Mouse (Mus musculus) heart, embryonic 13.5 days (tissue): ENCODE data around the gene Utp11. TPM values are rescaled to one million over a fixed set of nuclear protein-coding genes. Genes with fewer than 3 reads are reported as not detected.

Experiments used
- ATAC-seq: fragments of 200-750 bp; cut with Nextera tagmentation; 2 replicates; pipeline ENCODE4 v1.8.0; 2017; ENCODE audit warnings: moderate TSS enrichment; ENCODE audit not compliant: insufficient number of reproducible peaks, low FRiP score, low TSS enrichment; ENCODE audit errors: extremely low read depth
- H3K27ac ChIP-seq: fragments of 300-500 bp; sonication (generic); replicated peaks from 2 replicates; pipeline ENCODE4 v1.5.1; 2015; ENCODE audit warnings: moderate library complexity, mild to moderate bottlenecking, inconsistent platforms
- H3K27me3 ChIP-seq: fragments of 300-500 bp; sonication (generic); replicated peaks from 2 replicates; pipeline ENCODE4 v1.6.1; 2015; ENCODE audit warnings: mild to moderate bottlenecking, inconsistent platforms
- H3K36me3 ChIP-seq: fragments of 300-500 bp; sonication (generic); 2 replicates; pipeline ENCODE4 v1.6.1; 2015; ENCODE audit warnings: mild to moderate bottlenecking, inconsistent platforms
- H3K4me1 ChIP-seq: fragments of 300-500 bp; sonication (generic); 2 replicates; pipeline ENCODE4 v1.6.1; 2015; ENCODE audit warnings: inconsistent platforms
- H3K4me2 ChIP-seq: fragments of 300-500 bp; sonication (generic); 2 replicates; pipeline ENCODE4 v1.6.1; 2015; ENCODE audit warnings: inconsistent platforms, mild to moderate bottlenecking, moderate library complexity
- H3K4me3 ChIP-seq: fragments of 300-500 bp; sonication (generic); 2 replicates; pipeline ENCODE4 v1.5.1; 2015; ENCODE audit warnings: moderate library complexity, mild to moderate bottlenecking, inconsistent platforms
- H3K9ac ChIP-seq: fragments of 300-500 bp; sonication (generic); 2 replicates; pipeline ENCODE4 v1.6.1; 2015; ENCODE audit warnings: inconsistent platforms, mild to moderate bottlenecking, moderate library complexity
- H3K9me3 ChIP-seq: fragments of 300-500 bp; sonication (generic); 2 replicates; pipeline ENCODE4 v1.6.1; 2016; ENCODE audit warnings: inconsistent platforms
- WGBS: fragments of 180-500 bp; shearing (Covaris S2); methylation state at CpG from one replicate; pipeline ENCODE4 v1.1.7; 2015; ENCODE audit warnings: mixed read lengths; 5-methylcytosine and 5-hydroxymethylcytosine counted together
- microRNA counts: library from miRNA; unstranded; fragments of <30 nt; microRNA quantifications from one replicate; lab custom pipeline; 2016
- microRNA-seq: library from miRNA; unstranded; fragments of <30 nt; microRNA quantifications from one replicate; pipeline ENCODE4, GENCODE M21; 2016
- polyA plus RNA-seq: library from polyadenylated mRNA; unstranded; fragments of >200 nt; fragmentation: Nextera tagmentation; extraction: Ambion mirVana; gene quantifications from 2 replicates; pipeline ENCODE4 v1.2.1, GENCODE M21; 2015

The Utp11 gene
- polyA plus RNA-seq, 1 experiment from 2014 or later: 48.9 TPM

DNA sequence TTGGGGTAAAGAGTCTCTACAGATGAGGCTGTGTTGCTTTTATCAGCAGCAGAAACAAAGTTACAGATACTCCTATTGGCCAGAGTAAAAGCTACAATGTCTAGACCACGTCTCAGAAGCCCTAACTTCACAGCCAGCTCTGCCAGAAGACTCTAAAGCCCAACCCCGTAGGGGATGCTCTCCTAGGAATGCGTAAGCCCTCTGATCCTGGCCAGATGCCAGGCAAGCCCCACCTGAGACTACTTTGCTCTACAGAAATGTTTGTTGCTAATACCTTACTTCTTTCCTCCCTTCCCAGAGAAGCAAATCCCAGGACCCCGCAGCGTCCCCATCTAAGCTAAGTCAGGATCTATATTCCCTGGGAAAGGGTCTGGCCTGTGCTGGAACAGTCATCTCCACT lies 45.5 kb downstream of the Utp11 start:
- H3K9ac ChIP-seq: no peak overlapping the region
- ATAC-seq: no peak
- no peak overlapping the region for H3K27ac ChIP-seq
- H3K9me3 ChIP-seq: no peaks in the 10 kb centered on the region
- 36% methylated on average over 5 of the region's 5 CpGs for WGBS
- H3K36me3 ChIP-seq: no peaks in the 10 kb centered on the region
- H3K4me1 ChIP-seq: peaks cover 43% of the 10 kb centered on the region
- H3K4me2 ChIP-seq: no peak overlapping the region
- H3K27me3 ChIP-seq: peaks cover 33% of the 10 kb centered on the region
- no peak overlapping the region for H3K4me3 ChIP-seq

- peak overlapping the region; percentile 62 for H3K27ac ChIP-seq
These were observed 46.8 kb downstream of the Utp11 start for GRCm38 (mm10) chr4:124646591-124646990.

GRCm38 (mm10) chr4:124644974-124645433 lies 48.4 kb downstream of the Utp11 start:
- Histone ChIP-seq H3K4me2 (no peak overlapping the region), H3K9ac (peak overlapping the region; percentile 3; the same call in 1 of the 2 replicates), H3K9me3 (no peaks in the 10 kb centered on the region), H3K36me3 (no peaks in the 10 kb centered on the region), H3K27me3 (peaks cover 31% of the 10 kb centered on the region), H3K27ac (no peak overlapping the region), H3K4me1 (peaks cover 38% of the 10 kb centered on the region), H3K4me3 (no peak overlapping the region)
- 13% methylated on average over 3 of the region's 3 CpGs for WGBS
- ATAC-seq: peak; percentile 23; the same call in 1 of the 2 replicates

More at GRCm38 (mm10) chr4:124646591-124646990, 46.8 kb downstream of the Utp11 start:
- ATAC-seq: no peak
- Histone ChIP-seq H3K9me3 (no peaks in the 10 kb centered on the region), H3K4me3 (peak overlapping the region; percentile 29), H3K9ac (peak overlapping the region; percentile 69), H3K4me1 (peaks cover 35% of the 10 kb centered on the region), H3K27me3 (peaks cover 32% of the 10 kb centered on the region), H3K36me3 (no peaks in the 10 kb centered on the region), H3K4me2 (peak overlapping the region; percentile 61)
- WGBS: 10% methylated on average over 8 of the region's 8 CpGs

DNA sequence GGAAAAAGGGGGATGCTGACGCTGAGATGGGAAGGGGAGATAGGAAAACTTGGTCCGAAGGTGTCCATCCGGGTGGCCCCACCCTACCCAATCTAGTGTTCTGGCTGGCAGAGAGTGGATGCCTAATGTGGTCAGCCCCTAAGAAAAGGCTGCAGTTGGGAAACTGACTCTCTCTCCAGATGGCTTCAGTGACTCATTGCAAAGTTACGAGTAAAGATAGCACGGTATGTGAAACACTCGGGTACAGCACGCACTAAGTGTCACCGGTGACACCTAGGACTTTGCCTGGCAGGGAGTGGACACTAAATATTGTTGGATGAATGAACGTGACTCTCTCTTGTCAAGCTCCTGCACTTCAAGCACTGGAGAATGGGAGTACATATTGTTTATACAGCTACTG lies 49.5 kb downstream of the Utp11 start:
- Histone ChIP-seq H3K36me3 (no peaks in the 10 kb centered on the region), H3K4me2 (no peak overlapping the region), H3K9ac (no peak overlapping the region), H3K27me3 (peaks cover 32% of the 10 kb centered on the region), H3K4me3 (no peak overlapping the region), H3K4me1 (peaks cover 49% of the 10 kb centered on the region), H3K27ac (no peak overlapping the region), H3K9me3 (no peaks in the 10 kb centered on the region)
- no peak for ATAC-seq
- WGBS: 53% methylated on average over 9 of the region's 9 CpGs

- Histone ChIP-seq H3K27ac (no peak overlapping the region), H3K4me2 (peak overlapping the region; percentile 58), H3K27me3 (peaks cover 71% of the 10 kb centered on the region), H3K9ac (peak overlapping the region; percentile 56), H3K9me3 (no peaks in the 10 kb centered on the region), H3K4me3 (0 out of 2 replicates have a peak overlapping the region, but pooled peaks have one; percentile 9), H3K36me3 (no peaks in the 10 kb centered on the region), H3K4me1 (peaks cover 21% of the 10 kb centered on the region)
- WGBS: 11% methylated on average over 12 of the region's 12 CpGs
- ATAC-seq: no peak
These were observed 53.7 kb downstream of the Utp11 start for GRCm38 (mm10) chr4:124639715-124640114.

GRCm38 (mm10) chr4:124633281-124633680 lies 60.1 kb downstream of the Utp11 start:
- Histone ChIP-seq H3K4me2 (no peak overlapping the region), H3K9me3 (no peaks in the 10 kb centered on the region), H3K36me3 (no peaks in the 10 kb centered on the region), H3K9ac (no peak overlapping the region), H3K4me1 (no peaks in the 10 kb centered on the region), H3K4me3 (no peak overlapping the region), H3K27me3 (peaks cover 55% of the 10 kb centered on the region), H3K27ac (no peak overlapping the region)
- no peak for ATAC-seq
- WGBS: 2% methylated on average over 9 of the region's 9 CpGs

DNA sequence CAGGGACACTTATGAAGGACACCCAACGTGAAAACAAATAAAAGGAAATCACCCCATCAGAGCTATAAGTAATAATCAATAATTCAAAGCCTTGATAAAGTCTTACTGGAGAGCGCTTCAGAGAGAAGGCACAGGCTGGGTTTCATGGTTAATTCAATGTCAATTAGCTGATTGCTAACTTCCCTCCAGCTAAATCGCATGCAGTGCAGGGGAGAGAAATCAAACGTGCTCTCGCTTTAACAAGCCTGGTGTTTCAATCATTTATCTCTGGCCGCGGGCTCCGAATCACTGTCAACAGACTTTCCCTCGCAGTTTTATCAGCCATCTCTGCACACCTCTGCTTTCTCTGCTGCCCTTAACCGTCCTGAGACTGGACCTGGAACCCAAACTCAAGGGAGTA lies 60.5 kb downstream of the Utp11 start:
- Histone ChIP-seq H3K27me3 (peaks cover 51% of the 10 kb centered on the region), H3K9ac (no peak overlapping the region), H3K9me3 (no peaks in the 10 kb centered on the region), H3K4me1 (no peaks in the 10 kb centered on the region), H3K27ac (no peak overlapping the region), H3K4me3 (no peak overlapping the region), H3K4me2 (no peak overlapping the region), H3K36me3 (no peaks in the 10 kb centered on the region)
- 63% methylated on average over 10 of the region's 10 CpGs for WGBS
- ATAC-seq: no peak

GRCm38 (mm10) chr4:124631456-124631855 lies 61.9 kb downstream of the Utp11 start:
- no peak overlapping the region for H3K9ac ChIP-seq
- WGBS: 39% methylated on average over 4 of the region's 4 CpGs
- no peak overlapping the region for H3K4me2 ChIP-seq
- no peak overlapping the region for H3K27ac ChIP-seq
- peaks cover 43% of the 10 kb centered on the region for H3K27me3 ChIP-seq
- H3K36me3 ChIP-seq: no peaks in the 10 kb centered on the region
- no peaks in the 10 kb centered on the region for H3K4me1 ChIP-seq
- H3K4me3 ChIP-seq: no peak overlapping the region
- no peak for ATAC-seq
- H3K9me3 ChIP-seq: no peaks in the 10 kb centered on the region

MicroRNA genes within 50 kb of the gene (microRNA counts, 519-probe panel; counts per million panel counts)
- 209 counts per million, percentile 61 among the panel's probes with 10 or more counts for microRNA mmu-miR-697 (lab: Ali Mortazavi, UCI)

Small RNAs within 50 kb of the gene (microRNA-seq; reads per million reads assigned to microRNA genes)
- gene Gm24721 (not detected), gene Mir697 (not detected)

Other genes starting within 250 kb of the Utp11 start
- 0.17 TPM in 1 of 2 replicates, not detected in the other for gene 3100002H09Rik, start 82.8 kb downstream of the Utp11 start, polyA plus RNA-seq
- 0.15 and 0.28 TPM in 2 replicates for gene Pou3f1, start 36.8 kb downstream of the Utp11 start, polyA plus RNA-seq
- gene Fhl3, start 7.1 kb upstream of the Utp11 start, polyA plus RNA-seq: 6.7 and 7.4 TPM in 2 replicates
- 92.4 and 96.2 TPM in 2 replicates for gene Sf3a3, start 21.2 kb upstream of the Utp11 start, polyA plus RNA-seq
- gene Inpp5b, start 48.2 kb upstream of the Utp11 start, polyA plus RNA-seq: 14.1 and 17.6 TPM in 2 replicates
- gene Mtf1, start 108.5 kb upstream of the Utp11 start, polyA plus RNA-seq: 10.3 and 10.4 TPM in 2 replicates
- gene Yrdc, start 157.1 kb upstream of the Utp11 start, polyA plus RNA-seq: 21.1 and 25.1 TPM in 2 replicates
- 45.8 and 46.6 TPM in 2 replicates for gene 1110065P20Rik, start 157.6 kb upstream of the Utp11 start, polyA plus RNA-seq
- 0.15 TPM in 1 of 2 replicates, not detected in the other for gene Maneal, start 168.6 kb upstream of the Utp11 start, polyA plus RNA-seq
- gene Epha10, start 187.3 kb upstream of the Utp11 start, polyA plus RNA-seq: 0.05 TPM in 1 of 2 replicates, not detected in the other
- 10.0 and 10.5 TPM in 2 replicates for gene 9930104L06Rik, start 243.4 kb upstream of the Utp11 start, polyA plus RNA-seq
- 111 and 113 TPM in 2 replicates for gene Cdca8, start 245.7 kb upstream of the Utp11 start, polyA plus RNA-seq